Mouse (Mus musculus) adrenal gland, adult 2 months (tissue): Measurements from ENCODE around the gene Dxo. TPM values are rescaled to one million over a fixed set of nuclear protein-coding genes. Genes with fewer than 3 reads are reported as not detected.
"Not testable (repeated sequence)": the region's sequence is repeated elsewhere in the genome, so short reads cannot be mapped to it uniquely, and the experiment has no call there.

Experiments
- DNase-seq: peaks from one replicate; pipeline ENCODE4 v3.0.0; 2021
- long read RNA-seq: library from polyadenylated mRNA; stranded (forward); transcript quantifications from one replicate; pipeline ENCODE4 v2.0.0, GENCODE M21; 2021
- polyA plus RNA-seq: library from polyadenylated mRNA; depleted of rRNA; stranded (reverse); fragments of >200 nt; gene quantifications from 2 replicates; pipeline ENCODE4 v1.2.3, GENCODE M21; 2012; rRNA removed
- total RNA-seq, 2 experiments: library from RNA; stranded (reverse); gene quantifications; 2 replicates each; pipeline ENCODE4 v1.2.3; 2021

Gene Dxo
- total RNA-seq (100 to 1,000 TPM in 1 of 2 experiments, 10 to 100 TPM in 1; 47.0 to 126 TPM), polyA plus RNA-seq (82.7 and 107 TPM in 2 replicates)
- long read RNA-seq, transcript Dxo-211 (7 exons, 1,447 nt), result major isoform, 19 of 44 reads
- long read RNA-seq, transcript Dxo-201 (7 exons, 1,519 nt), result minor isoform, 12 of 44 reads
- long read RNA-seq, partial matches to known transcripts, result 6 of 44 reads
- long read RNA-seq, other reads (novel, unspliced or antisense), result 6 of 44 reads

DNA sequence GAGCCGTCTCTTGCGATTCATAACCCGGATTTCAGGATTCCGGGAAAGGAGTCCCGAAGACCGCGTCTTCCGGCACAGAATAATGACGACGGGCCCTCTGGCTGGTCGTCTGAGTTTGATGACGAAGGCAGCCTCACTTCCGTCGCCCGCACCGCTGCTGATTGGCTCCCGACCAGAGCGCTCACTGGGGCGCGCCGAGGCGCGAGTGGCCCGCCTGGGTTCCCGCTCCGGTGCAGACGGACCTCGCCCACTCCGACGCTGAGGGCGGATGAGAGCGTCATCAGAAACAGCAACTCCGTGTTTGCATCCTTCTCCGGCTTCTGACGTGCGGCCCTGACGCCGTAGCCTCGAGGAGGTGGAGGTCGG, at the start of gene Dxo, which contains the start of gene Stk19:
Gene Dxo (plus strand): TSS at position 164 of the 366 bp plus-strand sequence.
Gene Stk19 (minus strand): TSS at position 90 of the 366 bp plus-strand sequence.
- peak; percentile 98 for DNase-seq

DNA sequence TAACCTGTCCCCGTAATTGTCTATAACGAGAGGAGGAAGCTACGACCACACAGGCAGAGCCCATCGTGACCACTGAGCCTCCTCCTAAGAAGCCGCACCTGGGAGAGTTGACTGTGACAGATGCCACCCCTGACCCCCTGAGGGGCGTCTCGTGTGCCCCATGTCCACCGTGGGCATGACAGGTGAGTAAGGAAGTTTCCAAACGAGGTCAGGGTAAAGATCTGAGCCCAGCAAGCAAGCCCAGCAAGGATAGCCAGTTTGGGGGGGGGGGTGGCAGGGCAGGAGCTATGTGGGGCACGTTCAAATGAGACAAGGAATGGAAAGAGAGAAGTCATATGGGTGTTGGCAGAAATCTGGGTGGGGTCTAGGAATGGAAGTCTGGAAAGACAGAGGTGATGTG, 41.8 kb upstream of the Dxo start:
- peak; percentile 36 for DNase-seq

DNA sequence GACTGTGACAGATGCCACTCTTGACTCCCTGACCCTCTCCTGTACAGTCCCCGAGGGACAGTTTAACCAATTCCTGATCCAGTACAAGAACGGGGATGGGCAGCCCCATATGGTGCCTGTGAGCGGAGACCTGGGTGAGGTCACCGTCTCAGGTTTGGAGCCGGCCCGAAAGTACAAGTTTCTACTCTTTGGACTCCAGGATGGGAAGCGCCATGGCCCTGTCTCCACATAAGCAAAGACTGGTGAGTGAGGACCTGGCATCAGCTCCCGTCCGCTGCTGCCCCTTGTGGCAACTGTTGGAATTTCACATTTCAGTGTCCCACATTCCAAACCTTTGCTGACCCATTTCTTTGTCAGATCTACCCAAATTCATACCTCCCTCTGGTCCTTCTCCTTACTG, 41.2 kb upstream of the Dxo start:
- DNase-seq, result peak; percentile 86

DNA sequence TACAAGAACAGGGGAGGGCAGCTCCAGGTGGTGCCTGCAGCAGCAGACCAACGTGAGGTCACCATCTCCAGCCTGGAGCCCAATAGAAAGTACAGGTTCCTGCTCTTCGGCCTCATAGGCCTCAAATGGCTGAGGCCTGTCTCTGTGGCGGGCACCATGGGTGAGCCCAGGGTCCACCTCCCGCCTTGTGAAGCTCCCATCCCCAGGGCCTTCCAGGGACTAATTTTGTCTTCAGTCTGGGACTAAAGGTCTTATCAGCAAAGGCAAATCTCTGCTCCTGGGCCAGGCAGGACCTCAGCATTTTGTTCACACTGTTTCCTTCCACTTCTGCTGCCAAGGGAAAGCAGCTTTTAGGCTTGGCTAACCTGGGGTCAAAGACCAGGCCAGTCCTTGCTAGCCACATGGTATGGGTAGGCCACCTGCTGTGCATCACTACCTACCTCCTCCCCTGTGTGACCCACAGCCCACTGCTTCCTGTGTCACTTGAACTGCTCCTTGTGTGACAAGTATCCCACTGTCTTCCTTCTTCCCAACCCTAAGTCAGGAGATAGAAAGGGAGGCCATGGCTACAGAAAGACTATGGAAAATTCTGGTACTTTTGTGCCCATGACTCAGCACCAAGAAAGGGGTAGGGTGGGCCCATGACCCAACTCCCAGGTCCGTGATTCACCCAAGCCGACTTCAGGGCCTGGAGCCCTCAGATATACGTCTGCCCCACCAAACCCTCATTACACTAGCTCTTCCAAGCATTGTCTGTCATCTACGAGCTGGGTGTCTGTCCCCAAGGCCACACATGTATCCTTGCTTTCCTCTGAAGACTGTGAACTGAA, 40.3 kb upstream of the Dxo start:
- peak; percentile 64 for DNase-seq

DNA sequence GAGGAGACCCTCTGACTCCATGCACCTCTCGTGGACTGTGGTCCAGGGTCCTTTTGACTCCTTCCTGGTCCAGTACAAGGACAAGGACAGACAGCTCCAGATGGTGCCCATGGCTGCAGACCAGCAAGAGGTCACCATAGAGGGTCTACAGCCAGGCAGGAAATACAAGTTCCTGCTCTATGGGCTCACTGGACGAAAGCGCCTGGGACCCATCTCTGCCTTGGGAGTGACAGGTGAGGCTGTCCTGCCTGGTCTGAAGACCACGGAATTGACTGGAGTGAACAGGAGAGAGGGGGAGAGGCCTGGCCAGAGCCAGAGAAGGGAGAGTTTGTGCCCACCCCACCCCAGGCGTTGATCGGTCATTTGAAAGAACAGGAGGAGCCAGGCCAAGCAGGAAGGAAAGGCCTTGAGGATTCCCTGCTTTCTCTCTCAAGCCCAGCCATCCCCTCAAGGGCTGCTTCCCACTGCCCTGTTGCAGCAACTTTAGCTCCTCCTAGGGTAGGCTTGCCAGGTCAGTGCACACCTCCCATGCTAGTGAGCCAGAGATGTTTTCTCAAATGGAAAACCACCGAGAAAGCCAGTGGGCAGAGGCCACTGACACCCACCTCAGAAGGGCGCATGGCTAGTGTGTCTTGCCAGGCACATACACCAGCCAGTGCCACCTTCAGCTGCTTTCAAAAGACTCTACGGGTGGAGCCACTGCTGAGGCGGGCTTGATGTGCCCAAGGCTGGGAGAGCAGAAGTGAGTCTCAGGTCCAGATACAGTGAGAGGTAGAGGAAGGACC, 39.4 kb upstream of the Dxo start:
- peak; percentile 53 for DNase-seq

DNA sequence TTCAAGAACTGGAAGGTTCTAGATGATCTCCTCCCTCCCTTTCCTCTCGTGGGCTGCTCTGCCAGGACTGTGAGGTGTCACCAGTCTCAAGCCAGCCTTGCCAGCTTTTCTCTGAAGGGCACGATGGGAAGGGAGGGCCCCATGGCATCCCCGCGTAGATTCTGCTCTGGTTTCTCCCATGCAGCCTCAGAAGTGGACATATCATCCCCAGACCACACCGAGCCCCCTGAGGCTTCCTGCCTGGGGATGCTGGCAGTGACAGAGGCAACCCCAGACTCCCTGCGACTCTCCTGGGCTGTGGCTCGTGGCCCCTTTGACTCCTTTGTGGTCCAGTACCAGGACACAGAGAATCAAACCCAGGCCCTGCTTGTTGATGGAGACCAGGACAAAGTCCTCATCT, 38.7 kb upstream of the Dxo start:
- DNase-seq, result peak; percentile 53

DNA sequence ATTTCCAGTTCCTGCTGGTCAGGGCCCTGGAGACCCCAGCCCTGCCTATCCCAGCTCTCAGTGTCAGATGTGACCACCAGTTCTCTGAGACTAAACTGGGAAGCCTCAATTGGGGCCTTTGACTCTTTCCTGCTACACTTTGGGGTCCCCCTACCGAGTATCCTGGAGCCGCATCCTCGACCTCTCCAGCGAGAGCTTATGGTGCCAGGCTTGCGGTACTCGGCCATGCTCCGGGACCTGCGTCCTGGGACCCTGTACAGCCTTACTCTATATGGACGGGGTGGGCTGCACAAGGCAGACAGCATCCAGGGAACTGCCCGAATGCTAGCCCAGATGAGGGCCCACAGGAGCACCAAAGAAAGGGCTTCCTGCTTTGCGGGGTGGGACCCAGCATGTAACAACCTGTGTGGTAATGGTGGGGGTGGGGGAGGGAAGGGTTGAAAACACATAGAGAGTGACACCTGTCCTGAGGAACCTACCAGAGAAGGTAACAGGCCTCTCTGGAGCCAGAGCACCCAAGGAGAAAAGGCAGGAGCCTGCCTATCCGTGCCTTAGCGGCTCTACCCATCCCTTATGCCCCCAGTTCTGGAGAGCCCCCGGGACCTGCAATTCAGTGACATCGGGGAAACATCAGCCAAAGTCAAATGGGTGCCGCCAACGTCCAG, 37.8 kb upstream of the Dxo start:
- peak; percentile 43 for DNase-seq

DNA sequence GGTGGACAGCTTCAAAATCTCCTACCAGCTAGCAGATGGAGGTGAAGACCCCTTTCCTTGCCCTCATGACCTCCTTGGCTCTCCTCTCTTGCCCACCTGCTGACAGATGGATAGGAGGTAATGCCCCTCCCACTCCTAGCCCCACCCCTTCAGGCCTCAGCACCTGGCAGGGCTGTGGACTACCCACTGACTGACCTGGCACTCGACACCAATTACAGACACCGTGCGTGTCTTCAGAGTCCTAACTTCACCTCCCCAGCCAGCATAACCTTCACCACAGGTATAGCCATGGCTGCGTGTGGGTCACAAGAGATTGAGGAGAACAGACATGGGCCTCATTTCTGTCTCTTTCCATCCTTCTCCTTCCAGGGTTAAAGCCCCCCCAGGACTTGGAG, 37.3 kb upstream of the Dxo start:
- DNase-seq, result peak; percentile 43

DNA sequence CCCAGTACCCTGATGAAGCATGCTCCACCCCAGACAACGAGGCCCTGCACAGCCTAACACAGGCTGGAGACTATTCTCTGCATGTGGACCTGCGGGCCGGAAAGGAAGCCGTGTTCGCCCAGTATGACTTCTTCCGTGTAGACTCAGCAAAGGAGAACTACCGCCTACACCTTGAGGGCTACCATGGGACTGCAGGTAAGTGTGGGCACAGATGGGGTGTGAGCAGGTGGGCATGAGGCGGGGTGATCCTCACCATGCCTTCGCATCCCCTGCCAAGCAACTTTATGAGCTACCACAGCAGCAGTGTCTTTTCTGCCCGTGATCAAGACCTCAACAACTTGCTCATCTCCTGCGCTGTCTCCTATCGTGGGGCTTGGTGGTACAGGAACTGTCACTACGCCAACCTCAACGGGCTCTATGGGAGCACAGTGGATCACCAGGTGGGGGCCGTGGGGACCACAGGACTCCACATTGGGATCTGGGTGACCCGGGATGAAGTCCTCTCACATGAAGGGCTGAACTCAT, 36.0 kb upstream of the Dxo start:
- DNase-seq, result not testable (repeated sequence)

DNA sequence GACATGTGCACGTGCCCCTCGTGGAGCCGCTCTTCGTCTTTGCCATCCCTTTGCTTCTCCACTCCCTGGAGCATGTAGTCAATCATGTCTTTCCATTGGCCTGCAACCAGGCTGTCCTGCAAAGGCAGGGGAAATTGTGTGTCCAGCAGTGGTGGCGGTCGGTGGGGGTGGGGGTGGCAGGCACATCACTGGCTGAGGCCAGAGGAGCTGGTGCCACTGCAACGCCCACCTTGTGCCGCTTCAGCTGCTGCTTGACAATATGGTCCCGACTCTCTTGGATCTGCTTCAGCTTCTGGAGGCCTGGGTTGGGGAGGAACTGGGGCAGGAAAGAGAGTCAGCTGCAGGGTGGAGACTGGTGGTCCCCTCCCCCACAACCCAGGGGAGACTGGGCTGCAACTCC, 34.1 kb upstream of the Dxo start:
- peak; percentile 68 for DNase-seq

DNA sequence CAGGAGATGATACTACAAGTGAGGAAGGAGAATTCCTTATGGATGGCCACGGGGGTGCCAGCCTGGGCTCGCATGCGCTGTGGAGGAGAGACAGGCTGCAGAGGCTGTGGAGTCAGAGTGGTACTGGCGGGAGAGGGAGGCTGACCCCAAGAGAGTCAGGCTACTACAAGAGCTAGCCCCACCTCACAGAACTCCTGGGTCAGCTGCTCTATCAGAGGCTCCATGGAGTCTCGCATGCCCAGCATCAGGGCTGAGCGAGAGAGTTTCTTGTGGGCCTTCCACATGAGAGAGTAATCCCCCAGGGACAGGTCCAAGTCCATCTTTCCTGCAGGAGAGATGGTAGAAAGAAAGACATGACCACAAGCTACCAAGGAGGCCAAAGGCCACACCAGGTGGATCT, 33.5 kb upstream of the Dxo start:
- DNase-seq, result peak; percentile 54

DNA sequence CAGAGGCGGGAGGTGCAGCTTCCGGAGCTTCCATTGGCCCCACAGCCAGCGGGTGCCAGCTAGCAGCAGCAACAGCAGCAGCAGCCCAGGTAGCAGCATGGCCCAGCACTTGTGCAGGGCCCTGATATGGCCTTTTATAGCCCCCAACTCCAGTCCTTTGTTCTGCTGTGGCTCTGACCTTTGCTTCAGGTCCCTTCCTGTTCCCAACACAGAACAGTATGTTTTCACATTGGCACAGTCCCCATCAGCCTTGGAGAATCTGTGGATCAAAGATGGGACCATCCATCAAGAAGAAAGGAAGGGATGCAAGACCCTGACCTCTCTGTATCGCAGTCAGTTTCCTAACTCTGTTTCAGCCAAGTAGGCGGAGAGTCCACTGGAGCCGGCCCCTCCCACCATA, 32.5 kb upstream of the Dxo start, which contains the start of gene Cyp21a1:
Gene Cyp21a1 (minus strand): TSS at position 261 of the 400 bp plus-strand sequence.
- peak; percentile 87 for DNase-seq

DNA sequence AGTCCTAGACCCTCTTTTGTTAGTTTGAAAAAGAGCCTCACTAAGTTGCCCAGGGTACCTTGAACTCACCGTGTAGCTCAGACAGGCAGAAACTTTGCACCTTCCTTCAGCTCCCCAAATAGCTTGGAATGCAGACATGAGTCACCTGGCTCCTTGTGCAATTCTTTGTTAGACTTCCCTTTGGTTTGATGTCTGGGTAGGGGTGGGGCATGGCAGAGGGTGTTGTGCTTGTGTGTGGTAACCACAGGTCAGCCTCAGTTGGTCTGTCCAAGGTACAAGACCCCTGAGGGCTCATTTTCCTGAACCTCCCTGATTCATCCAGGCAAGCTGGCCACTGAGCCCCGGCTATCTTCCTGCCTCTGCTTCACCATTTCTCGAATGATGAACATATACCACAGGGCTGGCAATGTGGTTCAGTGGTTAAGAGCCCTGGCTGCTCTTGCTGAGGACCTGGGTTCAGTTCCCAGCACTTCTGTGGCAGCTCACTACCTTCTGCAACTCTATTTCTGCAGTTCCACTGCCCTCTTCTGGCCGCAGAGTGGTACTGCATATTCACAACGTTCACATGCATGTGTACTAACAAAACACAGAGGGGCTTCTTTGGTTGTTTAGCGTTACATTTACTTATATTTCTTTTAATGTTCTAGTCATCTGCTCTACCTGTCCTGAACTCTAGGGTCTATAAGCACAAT, 31.8 kb upstream of the Dxo start:
- DNase-seq, result peak; percentile 50

DNA sequence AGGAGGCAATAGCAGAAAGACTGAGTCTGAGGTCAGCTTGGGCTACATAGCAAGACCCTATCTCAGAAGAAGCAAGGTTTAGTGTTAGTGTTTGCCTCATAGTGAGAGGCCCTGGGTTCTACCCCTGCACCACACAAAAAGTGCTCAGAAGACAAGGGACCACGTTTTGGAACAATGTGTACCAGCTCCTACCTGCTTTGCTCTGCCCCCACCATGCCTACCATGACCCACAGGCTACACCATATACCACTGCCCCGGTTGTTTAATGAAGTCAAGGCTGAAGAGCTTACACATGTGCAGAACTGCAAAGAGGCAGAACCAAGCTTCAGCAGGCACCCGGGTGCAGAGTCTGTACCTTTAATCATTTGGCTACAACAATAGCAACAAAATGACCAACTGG, 29.6 kb upstream of the Dxo start:
- DNase-seq, result no peak

DNA sequence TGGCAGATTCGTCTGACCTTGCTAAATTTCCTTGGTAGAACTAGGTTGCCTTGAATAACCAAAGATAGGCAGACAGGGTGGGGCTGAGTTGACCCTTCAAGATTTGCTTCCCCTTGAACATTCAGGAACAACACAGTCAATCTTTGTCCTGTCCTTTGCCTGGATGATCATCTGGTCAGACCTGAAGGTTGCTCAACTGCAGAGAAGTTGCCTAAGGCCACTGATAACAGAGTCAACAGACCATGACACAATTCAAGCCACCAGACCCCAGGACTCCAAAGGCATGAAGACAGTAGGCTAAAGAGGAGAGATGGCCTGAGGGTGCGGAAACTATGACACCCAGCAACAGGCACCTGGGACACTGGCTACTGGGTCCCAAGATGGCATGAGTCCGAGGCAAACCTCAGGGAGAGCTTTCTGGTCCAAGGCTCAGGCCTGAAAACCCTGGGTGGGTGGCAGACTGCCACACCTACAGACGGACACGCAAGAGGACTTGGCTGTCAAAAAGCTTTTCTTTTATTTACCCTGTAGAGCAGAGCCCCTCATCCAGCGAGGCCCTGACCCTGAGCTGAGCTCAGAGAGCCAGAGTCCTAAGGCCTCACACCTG, 28.1 kb upstream of the Dxo start:
- peak; percentile 64 for DNase-seq

DNA sequence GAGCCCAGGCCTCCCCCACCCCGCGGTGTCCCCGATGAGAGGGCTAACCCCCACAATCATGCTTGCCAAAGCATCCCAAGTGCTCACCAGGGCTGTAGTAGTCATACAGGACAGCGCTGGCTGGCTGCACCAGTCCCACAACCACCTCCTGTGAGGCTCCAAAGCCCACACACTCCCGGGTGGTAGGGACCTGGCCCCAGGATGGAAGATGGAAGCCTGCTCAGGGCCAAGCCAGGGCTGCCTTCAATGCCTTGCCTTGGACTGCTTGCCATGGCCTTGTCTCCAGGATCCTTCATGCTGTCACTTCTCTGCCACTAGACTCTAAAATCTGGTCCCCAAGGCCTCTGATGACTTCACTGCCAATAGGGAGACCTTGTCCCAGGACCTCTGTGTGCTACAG, 26.4 kb upstream of the Dxo start:
- DNase-seq, result peak; percentile 84

DNA sequence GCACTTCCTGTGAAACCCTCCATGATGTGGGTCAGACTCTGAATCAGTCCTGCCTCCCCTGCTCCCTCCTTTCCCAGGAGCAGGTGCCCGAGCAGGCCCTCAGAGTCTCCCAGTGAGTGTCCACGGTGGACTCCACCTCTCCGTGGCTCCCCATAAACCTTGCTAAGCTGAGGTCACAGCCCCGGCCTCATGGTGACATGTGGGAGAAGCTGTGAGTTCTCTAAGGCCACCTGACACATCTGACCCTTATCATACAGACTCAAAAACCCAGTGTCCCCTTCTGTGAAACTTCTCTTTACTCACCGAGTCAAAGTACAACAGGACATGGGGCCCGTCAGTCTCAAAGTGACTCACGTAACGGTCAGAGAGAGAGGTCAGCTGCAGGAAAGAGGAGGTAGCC, 26.0 kb upstream of the Dxo start:
- peak; percentile 64 for DNase-seq

DNA sequence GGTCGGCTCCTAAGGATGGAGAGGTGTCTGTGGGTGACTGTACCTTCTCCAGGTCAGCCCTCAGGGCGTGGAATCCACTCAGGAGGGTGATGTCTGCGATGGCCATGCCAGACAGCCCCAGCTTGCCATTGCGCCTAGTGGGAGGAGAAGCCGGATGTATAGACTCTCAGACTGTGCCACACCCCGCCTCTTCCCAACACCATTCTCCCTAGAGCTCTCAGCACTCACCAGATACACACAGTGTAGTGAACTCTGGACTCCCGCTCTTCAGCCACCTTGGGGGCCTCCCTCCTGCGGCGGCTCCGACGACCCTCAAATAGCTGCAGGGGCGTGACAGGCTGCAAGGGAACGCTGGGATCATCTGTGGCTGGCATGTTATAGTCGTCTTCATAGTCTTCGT, 25.5 kb upstream of the Dxo start:
- no peak for DNase-seq

DNA sequence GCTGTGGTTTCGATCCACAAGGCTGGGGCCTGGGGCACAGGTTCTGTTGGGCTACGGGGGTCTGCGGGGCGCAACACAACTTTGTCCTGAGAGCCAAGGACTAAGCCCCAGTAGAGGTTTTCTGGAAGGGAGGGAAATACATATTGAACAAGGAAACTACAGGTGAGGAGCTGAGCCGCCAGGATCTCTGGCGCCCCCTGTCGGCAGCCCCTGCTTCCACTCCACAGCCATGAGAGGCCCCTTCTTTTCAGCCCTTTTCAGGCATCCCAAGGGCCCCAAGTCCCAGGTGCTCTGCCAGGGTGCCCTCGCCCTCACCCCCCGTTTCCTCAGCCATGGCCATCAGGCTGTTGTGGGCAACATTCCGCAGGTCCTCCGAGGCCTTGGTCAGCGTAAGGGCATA, 23.1 kb upstream of the Dxo start:
- peak; percentile 42 for DNase-seq

DNA sequence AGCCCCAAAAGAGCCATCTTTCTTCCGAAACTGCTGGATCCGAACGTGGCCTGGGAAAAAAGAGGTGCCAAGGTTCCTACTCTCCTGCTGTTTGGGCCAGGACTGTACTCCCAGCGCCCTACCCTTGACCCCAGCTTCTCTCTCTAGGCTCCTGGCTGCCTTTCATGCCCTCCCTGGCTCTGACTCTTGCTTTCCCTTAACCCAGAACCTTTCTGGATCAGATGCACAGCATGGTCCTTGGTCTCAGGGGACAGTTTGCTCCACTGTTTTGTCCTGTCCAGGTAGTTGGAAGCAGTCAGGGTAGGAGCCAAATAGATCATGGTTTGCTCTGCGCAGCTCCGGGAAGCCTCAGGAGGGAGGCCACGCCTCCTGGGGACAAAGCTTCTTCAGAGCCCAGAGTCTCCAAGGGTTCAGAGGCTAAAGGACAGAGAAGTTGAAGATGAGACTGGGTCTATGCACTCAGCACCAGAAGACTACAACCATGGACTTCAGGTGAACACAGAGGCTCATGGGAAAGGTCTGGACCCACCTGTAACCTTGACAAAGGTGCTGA, 21.9 kb upstream of the Dxo start:
- no peak for DNase-seq

DNA sequence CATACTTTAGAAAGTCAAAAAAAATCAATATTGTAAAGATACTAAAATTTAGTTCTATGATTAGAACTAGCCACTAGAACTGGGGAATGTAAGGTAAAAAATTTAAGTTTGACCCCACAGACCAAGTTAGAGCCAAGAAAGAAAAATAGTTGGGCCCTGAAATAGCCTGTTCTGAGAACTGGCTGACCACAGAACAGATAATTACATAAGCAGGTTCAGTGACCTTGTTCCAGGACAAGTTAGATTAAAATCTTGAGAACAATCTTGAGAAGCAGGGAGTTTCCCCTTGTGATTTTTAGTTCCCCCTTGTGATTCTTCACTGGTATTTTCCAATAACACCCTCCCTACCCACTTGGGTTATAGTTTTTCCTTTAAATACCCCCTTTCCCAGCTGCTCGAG, 6.0 kb upstream of the Dxo start:
- DNase-seq, result not testable (repeated sequence)
